Mouse (Mus musculus): Measurements from ENCODE around the gene Polr3h.

GRCm38 (mm10) chr15:81917201-81917600 is 8.8 kb downstream of the Polr3h start:
- no peak for TF ChIP-seq TAL1 (IDR thresholded peaks at IDR 0.05; ENCODE audit: low read length)
- no peak for TF ChIP-seq GATA1 (IDR thresholded peaks at IDR 0.05; ENCODE audit: low read length)
